Mouse (Mus musculus) midbrain, embryonic 15.5 days (tissue): ENCODE results near the gene Fam214a. TPM values are rescaled to one million over a fixed set of nuclear protein-coding genes. Genes with fewer than 3 reads are reported as not detected.

ENCODE experiments used
- ATAC-seq: fragments of 200-750 bp; cut with Nextera tagmentation; replicated peaks from 2 replicates; pipeline ENCODE4 v1.8.0; 2017; ENCODE audit warnings: moderate TSS enrichment
- H3K27ac ChIP-seq: fragments of 300-500 bp; sonication (generic); 2 replicates; pipeline ENCODE4 v1.5.1; 2015; ENCODE audit warnings: mild to moderate bottlenecking, inconsistent platforms
- H3K27me3 ChIP-seq: fragments of 300-500 bp; sonication (generic); replicated peaks from 2 replicates; pipeline ENCODE4 v1.6.1; 2015; ENCODE audit warnings: inconsistent platforms
- H3K36me3 ChIP-seq: fragments of 300-500 bp; sonication (generic); replicated peaks from 2 replicates; pipeline ENCODE4 v1.6.1; 2015; ENCODE audit warnings: inconsistent platforms
- H3K4me1 ChIP-seq: fragments of 300-500 bp; sonication (generic); 2 replicates; pipeline ENCODE4 v1.6.1; 2015; ENCODE audit warnings: inconsistent platforms
- H3K4me2 ChIP-seq: fragments of 300-500 bp; sonication (generic); 2 replicates; pipeline ENCODE4 v1.6.1; 2015; ENCODE audit warnings: inconsistent platforms, mild to moderate bottlenecking, moderate library complexity
- H3K4me3 ChIP-seq: fragments of 300-500 bp; sonication (generic); 2 replicates; pipeline ENCODE4 v1.5.1; 2015; ENCODE audit warnings: mild to moderate bottlenecking, inconsistent platforms
- H3K9ac ChIP-seq: fragments of 300-500 bp; sonication (generic); 2 replicates; pipeline ENCODE4 v1.6.1; 2015; ENCODE audit warnings: mild to moderate bottlenecking, inconsistent platforms
- H3K9me3 ChIP-seq: fragments of 300-500 bp; sonication (generic); 2 replicates; pipeline ENCODE4 v1.6.1; 2016; ENCODE audit warnings: inconsistent platforms
- polyA plus RNA-seq: library from polyadenylated mRNA; unstranded; fragments of >200 nt; fragmentation: Nextera tagmentation; extraction: Ambion mirVana; gene quantifications from 2 replicates; pipeline ENCODE4 v1.2.1, GENCODE M21; 2015

The Fam214a gene
- polyA plus RNA-seq, 1 experiment from 2014 or later, result 28.1 TPM

DNA sequence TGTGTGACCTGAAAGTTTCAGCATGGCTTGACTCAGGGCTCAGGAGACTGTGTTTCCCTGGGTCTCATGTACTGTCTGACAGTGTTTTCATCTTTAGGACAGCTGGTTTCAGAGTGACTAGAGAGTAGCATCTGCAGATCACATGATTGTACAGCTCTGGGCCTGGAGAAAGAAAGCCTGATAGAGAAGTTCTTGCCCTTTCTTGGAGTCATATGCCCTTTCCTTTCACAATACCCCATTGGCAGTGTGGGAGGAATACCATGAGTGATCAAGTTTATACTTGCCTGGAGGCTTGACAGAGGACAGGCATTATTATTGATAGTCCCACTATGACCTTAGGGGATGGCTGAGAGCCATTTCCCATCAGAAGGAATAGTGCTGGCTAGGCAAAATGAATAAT is 124.5 kb downstream of the Fam214a start:
- no peak overlapping the region for H3K9ac ChIP-seq
- H3K4me3 ChIP-seq, result no peak overlapping the region
- H3K36me3 ChIP-seq, result no peaks in the 10 kb centered on the region
- ATAC-seq, result no peak
- H3K9me3 ChIP-seq, result no peaks in the 10 kb centered on the region
- H3K27me3 ChIP-seq, result no peaks in the 10 kb centered on the region
- no peak overlapping the region for H3K27ac ChIP-seq
- H3K4me2 ChIP-seq, result no peak overlapping the region
- H3K4me1 ChIP-seq, result peaks cover 30% of the 10 kb centered on the region

Other genes starting within 250 kb of the Fam214a start
- 7.0 and 8.2 TPM in 2 replicates for gene Onecut1, start 91.0 kb upstream of the Fam214a start, polyA plus RNA-seq
- gene Arpp19, start 84.7 kb downstream of the Fam214a start, polyA plus RNA-seq, result 190 and 192 TPM in 2 replicates
- 36.2 and 37.0 TPM in 2 replicates for gene Myo5a, start 118.1 kb downstream of the Fam214a start, polyA plus RNA-seq